Comparison of ENCODE assay signal across 10 mouse cellular contexts in genomic region chr4:152263512-152264176, GRCm38 (mm10). TPM values are rescaled to one million over a fixed set of nuclear protein-coding genes. Genes with fewer than 3 reads are reported as not detected.
A peak's percentile ranks its signal among the peaks of the same experiment; 100 is the strongest.
DNase-seq lines count a peak whose midpoint lies in the region; ATAC-seq and TF ChIP-seq lines count a peak whose summit lies in the region.
"Had no signal": no experiment of that assay in that cellular context is flagged by ENCODE, and none has a peak within 500 bp of the region (broad histone marks: within the 10 kb centered on the region; RNA-seq: fewer than 3 reads in every experiment).

No protein-coding gene starts in this region.

- peak overlapping the region; percentile 29; the same call in 1 of the 2 replicates for H3K27ac ChIP-seq in cerebellum, adult 2 months (ENCODE audit: insufficient read depth, low read length)
- no peak overlapping the region for H3K27ac ChIP-seq in midbrain, embryonic 12.5 days (replicated peaks)
- no peak overlapping the region for H3K27ac ChIP-seq in midbrain, postnatal 0 days (ENCODE audit: low read depth, low read length)
- H3K27ac ChIP-seq in stomach, postnatal 0 days (replicated peaks): no peak overlapping the region; the same call in 1 of the 2 replicates

- H3K4me2 ChIP-seq in midbrain, embryonic 12.5 days (replicated peaks): no peak overlapping the region
- H3K4me2 ChIP-seq in midbrain, postnatal 0 days (ENCODE audit: low read depth, low read length, poor library complexity, severe bottlenecking): no peak overlapping the region
- no peak overlapping the region for H3K4me2 ChIP-seq in stomach, postnatal 0 days (replicated peaks; ENCODE audit: low read depth)

- no peak overlapping the region for H3K4me3 ChIP-seq in cerebellum, adult 2 months (replicated peaks; ENCODE audit: insufficient read depth, low read depth, low read length)
- no peak overlapping the region for H3K4me3 ChIP-seq in midbrain, embryonic 12.5 days
- no peak overlapping the region for H3K4me3 ChIP-seq in midbrain, postnatal 0 days (ENCODE audit: low read depth, low read length)
- H3K4me3 ChIP-seq in stomach, postnatal 0 days (ENCODE audit: low read depth, low read length): no peak overlapping the region

- H3K36me3 ChIP-seq in midbrain, embryonic 12.5 days: no peaks in the 10 kb centered on the region
- peaks cover 28% of the 10 kb centered on the region for H3K36me3 ChIP-seq in midbrain, postnatal 0 days (ENCODE audit: insufficient read depth, low read length)
- no peaks in the 10 kb centered on the region; the same call in 1 of the 2 replicates for H3K36me3 ChIP-seq in stomach, postnatal 0 days (ENCODE audit: control insufficient read depth, insufficient read depth, low read length)

- no peak overlapping the region for H3K9ac ChIP-seq in midbrain, embryonic 12.5 days (replicated peaks)
- H3K9ac ChIP-seq in midbrain, postnatal 0 days (replicated peaks; ENCODE audit: low read length, poor library complexity, severe bottlenecking): no peak overlapping the region
- H3K9ac ChIP-seq in stomach, postnatal 0 days (ENCODE audit: low read length): no peak overlapping the region

- TF ChIP-seq POLR2A in cerebellum, adult 2 months (IDR thresholded peaks at IDR 0.05; ENCODE audit: borderline replicate concordance, insufficient read depth, low read length): no peak

- TF ChIP-seq EP300 in stomach, postnatal 0 days (optimal IDR thresholded peaks at IDR 0.05): no peak

- no peaks in the 10 kb centered on the region for H3K27me3 ChIP-seq in cerebellum, adult 2 months (ENCODE audit: control insufficient read depth, insufficient read depth, low read length)
- H3K27me3 ChIP-seq in midbrain, embryonic 12.5 days: peaks cover 5% of the 10 kb centered on the region; the same call in 1 of the 2 replicates
- no peaks in the 10 kb centered on the region for H3K27me3 ChIP-seq in midbrain, postnatal 0 days (ENCODE audit: insufficient read depth, low read length)
- no peaks in the 10 kb centered on the region for H3K27me3 ChIP-seq in stomach, postnatal 0 days (ENCODE audit: control insufficient read depth, insufficient read depth, low read length)

- H3K9me3 ChIP-seq in midbrain, embryonic 12.5 days: no peaks in the 10 kb centered on the region
- H3K9me3 ChIP-seq in midbrain, postnatal 0 days (ENCODE audit: low read length): no peaks in the 10 kb centered on the region
- H3K9me3 ChIP-seq in stomach, postnatal 0 days (ENCODE audit: control insufficient read depth, low read length): no peaks in the 10 kb centered on the region

- no peak for DNase-seq in cerebellum, adult 2 months
- no peak for DNase-seq in cerebellum, adult 8-10 months
- no peak for DNase-seq in midbrain, postnatal 0 days (ENCODE audit: low spot score)
- peak; percentile 18 to 63 for DNase-seq in kidney, postnatal 25 days
- peak; percentile 66 for DNase-seq in stomach, postnatal 0 days (ENCODE audit: low spot score)
- no peak for DNase-seq in urinary bladder, postnatal 14 days (ENCODE audit: low spot score)

- WGBS in cerebellum, adult 2 months: 45% methylated on average over 10 of the region's 10 CpGs
- WGBS in midbrain, embryonic 12.5 days: 34% methylated on average over 10 of the region's 10 CpGs
- 27% methylated on average over 10 of the region's 10 CpGs for WGBS in midbrain, postnatal 0 days
- WGBS in stomach, postnatal 0 days: 38% methylated on average over 10 of the region's 10 CpGs

- H3K4me1 ChIP-seq in cerebellum, adult 2 months (ENCODE audit: control insufficient read depth, insufficient read depth, low read length): peaks cover 59% of the 10 kb centered on the region
- peaks cover 18% of the 10 kb centered on the region; the same call in 1 of the 2 replicates for H3K4me1 ChIP-seq in midbrain, embryonic 12.5 days
- 0 out of 2 replicates have a peak, but pooled peaks cover 3% of the 10 kb centered on the region for H3K4me1 ChIP-seq in midbrain, postnatal 0 days (ENCODE audit: insufficient read depth, low read length)
- H3K4me1 ChIP-seq in stomach, postnatal 0 days (replicated peaks; ENCODE audit: control insufficient read depth, insufficient read depth): 0 out of 2 replicates have a peak, but pooled peaks cover 3% of the 10 kb centered on the region

- TF ChIP-seq CTCF in cerebellum, adult 2 months (IDR thresholded peaks at IDR 0.05; ENCODE audit: borderline replicate concordance, insufficient read depth, low read depth, low read length): no peak
- no peak for TF ChIP-seq CTCF in midbrain, postnatal 0 days (IDR thresholded peaks at IDR 0.05)
- no peak for TF ChIP-seq CTCF in stomach, postnatal 0 days (IDR thresholded peaks at IDR 0.05; ENCODE audit: low read depth)

- ATAC-seq in midbrain, embryonic 12.5 days (ENCODE audit: low FRiP score, low read depth): peak; percentile 35; the same call in 1 of the 2 replicates
- ATAC-seq in midbrain, postnatal 0 days (ENCODE audit: low FRiP score): no peak
- peak; percentile 85 for ATAC-seq in stomach, postnatal 0 days (ENCODE audit: low FRiP score, low TSS enrichment)
- no peak for ATAC-seq in frontal cortex, adult (ENCODE audit: low TSS enrichment)

RNA-seq across cellular contexts. Expression of gene Gpr153, which starts 10.4 kb away (rescaled TPM):
- 29.9 and 31.4 TPM in 2 replicates for polyA plus RNA-seq in cerebellum, adult 2 months (2012; rRNA removed)
- polyA plus RNA-seq in midbrain, embryonic 12.5 days (2016; fragmentation: Nextera tagmentation; extraction: Ambion mirVana): 12.3 and 15.4 TPM in 2 replicates
- total RNA-seq in midbrain, postnatal 0 days (2014; rRNA removed): 138 and 149 TPM in 2 replicates
- polyA plus RNA-seq in midbrain, postnatal 0 days (2015; fragmentation: Nextera tagmentation; extraction: Ambion mirVana): 20.1 and 21.2 TPM in 2 replicates
- polyA plus RNA-seq in stomach, postnatal 0 days (2015; fragmentation: Nextera tagmentation; extraction: Ambion mirVana): 6.9 and 8.4 TPM in 2 replicates

RNA-seq across cellular contexts. Expression of gene Hes3, which starts 27.8 kb away (rescaled TPM):
- 55.1 and 62.7 TPM in 2 replicates for polyA plus RNA-seq in cerebellum, adult 2 months (2012; rRNA removed)
- polyA plus RNA-seq in midbrain, embryonic 12.5 days (2016; fragmentation: Nextera tagmentation; extraction: Ambion mirVana): 4.0 and 5.2 TPM in 2 replicates
- total RNA-seq in midbrain, postnatal 0 days (2014; rRNA removed): not detected in 2 replicates
- 0.19 and 0.36 TPM in 2 replicates for polyA plus RNA-seq in midbrain, postnatal 0 days (2015; fragmentation: Nextera tagmentation; extraction: Ambion mirVana)
- polyA plus RNA-seq in stomach, postnatal 0 days (2015; fragmentation: Nextera tagmentation; extraction: Ambion mirVana): not detected in 2 replicates
- total RNA-seq: neutrophil, adult 5-6 weeks had no signal
- polyA plus RNA-seq: C2C12 had no signal

RNA-seq across cellular contexts. Expression of gene Icmt, which starts 33.4 kb away (rescaled TPM):
- polyA plus RNA-seq in cerebellum, adult 2 months (2012; rRNA removed): 160 and 188 TPM in 2 replicates
- 22.6 and 24.5 TPM in 2 replicates for polyA plus RNA-seq in midbrain, embryonic 12.5 days (2016; fragmentation: Nextera tagmentation; extraction: Ambion mirVana)
- total RNA-seq in midbrain, postnatal 0 days (2014; rRNA removed): 34.6 and 38.9 TPM in 2 replicates
- polyA plus RNA-seq in midbrain, postnatal 0 days (2015; fragmentation: Nextera tagmentation; extraction: Ambion mirVana): 15.7 and 17.9 TPM in 2 replicates
- polyA plus RNA-seq in stomach, postnatal 0 days (2015; fragmentation: Nextera tagmentation; extraction: Ambion mirVana): 9.6 and 10.2 TPM in 2 replicates

RNA-seq across cellular contexts. Expression of gene Rnf207, which starts 55.1 kb away (rescaled TPM):
- 7.2 and 11.8 TPM in 2 replicates for polyA plus RNA-seq in cerebellum, adult 2 months (2012; rRNA removed)
- 2.7 and 2.8 TPM in 2 replicates for polyA plus RNA-seq in midbrain, embryonic 12.5 days (2016; fragmentation: Nextera tagmentation; extraction: Ambion mirVana)
- total RNA-seq in midbrain, postnatal 0 days (2014; rRNA removed): 7.6 and 15.2 TPM in 2 replicates
- 7.2 and 8.8 TPM in 2 replicates for polyA plus RNA-seq in midbrain, postnatal 0 days (2015; fragmentation: Nextera tagmentation; extraction: Ambion mirVana)
- polyA plus RNA-seq in stomach, postnatal 0 days (2015; fragmentation: Nextera tagmentation; extraction: Ambion mirVana): 0.40 and 0.46 TPM in 2 replicates
- total RNA-seq: neutrophil, adult 5-6 weeks had no signal

Comparison
In these comparisons a context has a peak if more than half of its experiments do, and no peak if none do; other contexts are left out.
1. ATAC-seq: peak in midbrain, embryonic 12.5 days (single experiment) and stomach, postnatal 0 days (single experiment); none in midbrain, postnatal 0 days (single experiment) and frontal cortex, adult (single experiment).
2. DNase-seq: peak in kidney, postnatal 25 days (2 of 2) and stomach, postnatal 0 days (single experiment); none in cerebellum, adult 2 months (0 of 2), cerebellum, adult 8-10 months (single experiment), midbrain, postnatal 0 days (single experiment) and urinary bladder, postnatal 14 days (single experiment).